10 mouse cellular contexts compared by ENCODE assay signal in genomic region chr12:112435295-112436110, GRCm38 (mm10). TPM values are rescaled to one million over a fixed set of nuclear protein-coding genes. Genes with fewer than 3 reads are reported as not detected.
DNase-seq lines count a peak whose midpoint lies in the region; ATAC-seq and TF ChIP-seq lines count a peak whose summit lies in the region.
"Had no signal": no experiment of that assay in that cellular context is flagged by ENCODE, and none has a peak within 500 bp of the region (broad histone marks: within the 10 kb centered on the region; RNA-seq: fewer than 3 reads in every experiment).

No protein-coding gene starts in this region.

- no peaks in the 10 kb centered on the region for H3K9me3 ChIP-seq in midbrain, embryonic 12.5 days

- 0 out of 2 replicates have a peak overlapping the region, but pooled peaks have one; percentile 11 for H3K9ac ChIP-seq in midbrain, embryonic 12.5 days (replicated peaks)

- ATAC-seq in midbrain, embryonic 12.5 days (ENCODE audit: low FRiP score, low read depth), result no peak

- DNase-seq in frontal cortex, postnatal 10 days (ENCODE audit: low spot score in 2 of 2), result peak; percentile 34 to 41
- no peak for DNase-seq in frontal cortex, postnatal 25 days (ENCODE audit: low spot score in 2 of 2)
- DNase-seq in cerebellum, adult 18-20 months, result peak; percentile 77 to 87
- DNase-seq in gastrocnemius, postnatal 14 days, result peak; percentile 56
- DNase-seq in thymus, adult 2 months, result no peak
- no peak for DNase-seq in embryo, embryonic 10 days (ENCODE audit: low spot score)
- no peak for DNase-seq in adrenal gland, adult 18-20 months (ENCODE audit: low spot score in 2 of 2)

- intact Hi-C loops in gastrocnemius, postnatal 14 days (cut with DNase I; ENCODE audit: low total_unique reads), result no loop called here

- 71% methylated on average over 21 of the region's 21 CpGs for whole genome bisulfite sequencing in midbrain, embryonic 12.5 days
- 86% methylated on average over 21 of the region's 21 CpGs for WGBS in thymus, adult 2 months

- H3K36me3 ChIP-seq in midbrain, embryonic 12.5 days, result no peaks in the 10 kb centered on the region
- no peaks in the 10 kb centered on the region for H3K36me3 ChIP-seq in thymus, adult 2 months (ENCODE audit: control insufficient read depth, insufficient read depth, low read length)

- no peak overlapping the region for H3K4me2 ChIP-seq in midbrain, embryonic 12.5 days (replicated peaks)

- peaks cover 26% of the 10 kb centered on the region for H3K4me1 ChIP-seq in midbrain, embryonic 12.5 days
- H3K4me1 ChIP-seq in thymus, adult 2 months (replicated peaks; ENCODE audit: control insufficient read depth, insufficient read depth, low read length), result no peaks in the 10 kb centered on the region

- H3K27me3 ChIP-seq in midbrain, embryonic 12.5 days, result peaks cover 30% of the 10 kb centered on the region
- H3K27me3 ChIP-seq in thymus, adult 2 months (ENCODE audit: control insufficient read depth, insufficient read depth, low read length), result no peaks in the 10 kb centered on the region

- no peak for TF ChIP-seq CTCF in thymus, adult 2 months (IDR thresholded peaks at IDR 0.05; ENCODE audit: borderline replicate concordance, control insufficient read depth, extremely low read depth, insufficient read depth, low read length, poor library complexity)

- no peak overlapping the region for H3K4me3 ChIP-seq in midbrain, embryonic 12.5 days
- no peak overlapping the region for H3K4me3 ChIP-seq in thymus, adult 2 months (ENCODE audit: control insufficient read depth, insufficient read depth, low read length)
- H3K4me3 ChIP-seq: myocyte had no signal

- H3K27ac ChIP-seq in midbrain, embryonic 12.5 days (replicated peaks), result no peak overlapping the region
- H3K27ac ChIP-seq in thymus, adult 2 months (ENCODE audit: control insufficient read depth, insufficient read depth, low read length), result no peak overlapping the region

- TF ChIP-seq POLR2A in thymus, adult 2 months (IDR thresholded peaks at IDR 0.05; ENCODE audit: control insufficient read depth, extremely low read depth, insufficient read depth, low read length, poor library complexity), result no peak

RNA-seq across cellular contexts. Expression of gene A530016L24Rik, which starts 53.7 kb away (rescaled TPM):
- total RNA-seq in gastrocnemius, postnatal 14 days (2021), result under 1 TPM; 0.82 to 0.96 TPM
- polyA plus RNA-seq in midbrain, embryonic 12.5 days (2016; fragmentation: Nextera tagmentation; extraction: Ambion mirVana), result not detected in 2 replicates
- 13.6 and 14.5 TPM in 2 replicates for polyA plus RNA-seq in thymus, adult 2 months (2012; rRNA removed)
- 100 to 1,000 TPM in 1 of 2 experiments, 10 to 100 TPM in 1; 25.0 to 131 TPM for total RNA-seq in adrenal gland, adult 18-20 months (2021)
- total RNA-seq: hematopoietic stem cell, adult 5-6 weeks had no signal

Comparison
In these comparisons a context has a peak if more than half of its experiments do, and no peak if none do; other contexts are left out.
1. DNase-seq: peak in frontal cortex, postnatal 10 days (2 of 2), cerebellum, adult 18-20 months (2 of 2) and gastrocnemius, postnatal 14 days (single experiment); none in frontal cortex, postnatal 25 days (0 of 2), thymus, adult 2 months (single experiment), embryo, embryonic 10 days (single experiment) and adrenal gland, adult 18-20 months (0 of 2).
2. RNA of gene A530016L24Rik, which starts 53.7 kb away (total RNA-seq): 25.0 to 131 TPM in adrenal gland, adult 18-20 months; 0.82 to 0.96 TPM in gastrocnemius, postnatal 14 days; every median in the first group is over 10 times any median in the second.